In the genomic region with DNA sequence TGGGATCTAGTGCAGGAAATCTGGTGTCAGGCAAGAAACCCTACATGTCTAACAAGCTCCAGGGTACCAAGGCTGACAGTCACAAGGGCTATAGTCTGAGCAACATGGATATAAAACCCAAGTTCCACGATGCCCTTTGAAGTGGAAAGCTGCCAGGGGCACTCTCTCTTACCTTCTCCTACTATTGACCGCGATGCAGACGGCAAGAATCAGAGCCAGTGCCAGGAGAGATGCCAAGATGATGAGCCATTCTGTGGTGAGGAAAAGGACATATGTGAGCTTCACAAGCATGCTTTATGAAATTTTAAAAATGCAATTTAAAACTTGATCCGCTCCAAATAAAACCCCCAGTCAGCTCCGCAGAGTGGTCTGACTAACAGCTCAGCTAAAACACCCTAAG, we compare ENCODE assay signal across 11 mouse cellular contexts.
DNase-seq lines count a peak whose midpoint lies in the region; ATAC-seq lines count a peak whose summit lies in the region.
"Had no signal": no experiment of that assay in that cellular context is flagged by ENCODE, and none has a peak within 500 bp of the region (broad histone marks: within the 10 kb centered on the region; RNA-seq: fewer than 3 reads in every experiment).

No protein-coding gene starts in this region.

- no peak for ATAC-seq in granulocyte monocyte progenitor cell, adult 5-6 weeks (replicated peaks; ENCODE audit: poor library complexity, severe bottlenecking)
- ATAC-seq: hindbrain, embryonic 16.5 days; intestine, embryonic 16.5 days had no signal

- DNase-seq in cerebellum, postnatal 25 days = peak; percentile 11 to 44
- no peak for DNase-seq in cerebellum, adult 9-11 months
- peak; percentile 7 to 21 for DNase-seq in left cerebral cortex, postnatal 14 days (ENCODE audit: low spot score in 2 of 2)
- no peak for DNase-seq in left cerebral cortex, adult 11 months (ENCODE audit: low spot score)
- DNase-seq in layer of hippocampus, postnatal 36 days = peak; percentile 3 to 16
- peak; percentile 22 for DNase-seq in telencephalon, adult 2 months (ENCODE audit: low read depth, low spot score)
- DNase-seq in kidney, adult 8-10 months = no peak
- DNase-seq: cerebellum, adult 9-10 months had no signal

- intact Hi-C loops in left cerebral cortex, postnatal 14 days (cut with DNase I) = no loop called here

Comparison
In these comparisons a context has a peak if more than half of its experiments do, and no peak if none do; other contexts are left out.
1. DNase-seq: peak in cerebellum, postnatal 25 days (2 of 2), left cerebral cortex, postnatal 14 days (2 of 2), layer of hippocampus, postnatal 36 days (2 of 2) and telencephalon, adult 2 months (single experiment); none in cerebellum, adult 9-11 months (single experiment), left cerebral cortex, adult 11 months (single experiment) and kidney, adult 8-10 months (0 of 2).